Mouse (Mus musculus): ENCODE data around the gene D17H6S53E.

DNA sequence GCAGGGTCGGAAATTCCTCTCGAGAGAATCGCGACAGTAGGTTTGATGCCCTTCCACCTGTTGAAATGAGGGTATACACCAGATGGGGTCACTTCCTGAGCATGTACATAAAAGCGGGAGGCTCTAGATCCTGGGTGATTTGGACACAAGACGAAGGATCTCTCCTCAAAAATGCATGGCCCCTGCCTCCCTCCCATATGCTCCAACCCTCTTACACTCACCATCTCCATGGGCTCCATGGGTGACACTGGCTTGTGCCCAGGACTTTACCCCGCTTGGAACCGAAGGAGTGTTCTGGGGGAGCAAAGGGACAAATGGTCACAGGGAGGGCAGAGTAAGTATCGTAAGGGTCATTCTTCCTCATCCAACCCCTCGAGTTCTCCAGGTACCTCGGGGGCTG lies 35.2 kb downstream of the D17H6S53E start:
- TF ChIP-seq CTCF (IDR thresholded peaks at IDR 0.05; ENCODE audit: low read depth) (no peak), EP300 (IDR thresholded peaks at IDR 0.05; ENCODE audit: low read depth) (no peak)

Data from liver, postnatal 0 days (tissue).